Mouse (Mus musculus): ENCODE measurements around the gene Six1. TPM values are rescaled to one million over a fixed set of nuclear protein-coding genes. Genes with fewer than 3 reads are reported as not detected.

The Six1 gene
- polyA plus RNA-seq, 1 experiment from 2014 or later, result 19.9 TPM

DNA sequence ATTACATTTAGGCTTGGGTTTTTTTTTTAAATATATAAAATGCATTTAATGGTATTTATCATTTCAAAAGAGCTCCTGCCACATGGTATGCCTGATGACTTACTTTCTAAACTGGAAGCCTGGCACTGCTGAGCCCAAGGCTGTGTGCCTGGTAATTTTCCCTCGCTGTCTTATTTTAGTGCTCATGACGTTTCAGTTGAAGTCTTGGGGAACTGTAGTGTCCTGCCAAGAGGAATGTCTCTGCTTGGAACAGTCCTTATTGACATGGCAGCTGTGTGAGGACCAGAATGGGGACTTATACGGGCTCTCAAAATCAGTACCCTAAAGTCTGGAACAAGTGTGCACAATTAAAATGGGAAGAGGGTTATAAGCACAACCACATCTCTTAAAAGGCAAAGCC, 5.2 kb downstream of the Six1 start:
- ChIA-PET CTCF (interaction anchor here (1.2 kb wide), 1 partner anchor 28 kb away, joined by 4 read pairs; no protein-coding TSS in a partner anchor), POLR2A (interaction anchor here (0.7 kb wide), 1 partner anchor 402 kb away, joined by 3 read pairs; no protein-coding TSS in a partner anchor)
- TF ChIP-seq CTCF (IDR thresholded peaks at IDR 0.05), result no peak
- DNase-seq (ENCODE audit: low read depth, low spot score), result no peak
- H3K27me3 ChIP-seq, result no peaks in the 10 kb centered on the region
- in situ Hi-C loops (cut with MboI; ENCODE audit: low pct_unique_long_range_greater_than_20kb), result loop anchor here (5.0 to 10.0 kb wide), 2 partner anchors 64 to 236 kb away; partner anchors contain the start of genes Six4, Slc38a6 and Trmt5
- ATAC-seq, result no peak

DNA sequence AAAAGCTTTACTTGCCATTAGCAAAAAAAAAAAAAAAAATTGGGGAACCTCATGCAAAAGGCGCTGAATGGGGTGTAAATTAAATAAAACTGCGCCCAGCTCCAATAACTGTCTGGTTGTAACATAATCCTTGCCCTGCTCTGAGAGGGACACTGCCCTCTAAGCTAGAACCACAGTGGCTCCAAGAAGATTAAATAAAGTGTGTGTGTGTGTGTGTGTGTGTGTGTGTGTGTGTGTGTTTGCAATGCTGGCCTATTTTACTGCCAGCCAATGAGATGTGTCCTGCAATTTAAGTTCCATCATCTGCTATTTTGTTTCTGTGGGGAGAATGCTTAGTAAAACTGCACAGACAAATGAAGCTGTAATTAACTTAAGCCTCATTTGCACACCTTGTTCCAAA, 6.1 kb downstream of the Six1 start:
- H3K27me3 ChIP-seq, result no peaks in the 10 kb centered on the region
- DNase-seq (ENCODE audit: low read depth, low spot score) (no peak), ATAC-seq (no peak)
- in situ Hi-C loops (cut with MboI; ENCODE audit: low pct_unique_long_range_greater_than_20kb), result loop anchor here (5.0 to 10.0 kb wide), 2 partner anchors 65 to 237 kb away; partner anchors contain the start of genes Six4, Slc38a6 and Trmt5
- TF ChIP-seq CTCF (IDR thresholded peaks at IDR 0.05), result no peak
- ChIA-PET POLR2A (interaction anchor here (0.6 to 0.9 kb wide), 2 partner anchors 59 to 65 kb away, joined by 3 to 4 read pairs; no protein-coding TSS in a partner anchor), CTCF (interaction anchor here (1.2 kb wide), 1 partner anchor 27 kb away, joined by 4 read pairs; no protein-coding TSS in a partner anchor)

DNA sequence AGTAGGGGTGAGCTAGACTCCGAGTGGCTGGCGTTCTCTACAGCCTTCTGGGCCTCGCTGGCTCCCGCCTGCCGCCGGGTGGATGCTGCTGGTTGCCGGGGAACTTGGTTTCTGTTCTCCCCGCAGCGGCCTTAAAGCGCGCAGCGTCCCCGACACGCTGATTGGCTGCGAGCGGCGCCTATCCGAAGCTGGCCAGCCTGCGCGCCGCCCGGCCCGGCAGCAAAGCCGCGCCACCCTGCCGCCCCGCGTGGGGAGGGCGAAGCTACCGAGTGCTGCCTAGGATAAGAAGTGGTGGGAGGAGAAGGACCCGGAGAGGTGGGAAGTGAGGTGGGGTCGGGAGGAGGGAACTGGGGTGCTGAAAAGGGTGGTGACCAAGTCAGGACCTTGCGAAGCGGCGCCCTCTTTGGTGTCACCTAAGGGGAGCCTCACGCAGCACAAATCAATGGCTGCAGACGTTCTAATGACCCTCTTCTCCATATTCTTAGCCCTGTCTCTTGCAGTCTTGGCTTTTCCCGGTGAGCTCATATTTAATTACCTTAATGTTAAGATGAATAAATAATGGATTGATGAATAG, 7.0 kb downstream of the Six1 start:
- DNase-seq (ENCODE audit: low read depth, low spot score), result peak; percentile 31
- no peaks in the 10 kb centered on the region for H3K27me3 ChIP-seq
- no peak for TF ChIP-seq CTCF (IDR thresholded peaks at IDR 0.05)
- ChIA-PET CTCF (no interaction called here), POLR2A (interaction anchor here (0.5 to 1.1 kb wide), 2 partner anchors 26 to 147 kb away, joined by 3 to 4 read pairs; no protein-coding TSS in a partner anchor)
- in situ Hi-C loops (cut with MboI; ENCODE audit: low pct_unique_long_range_greater_than_20kb), result loop anchor here (5.0 to 10.0 kb wide), 2 partner anchors 66 to 238 kb away; partner anchors contain the start of genes Six4, Slc38a6 and Trmt5
- peak; percentile 87 for ATAC-seq

DNA sequence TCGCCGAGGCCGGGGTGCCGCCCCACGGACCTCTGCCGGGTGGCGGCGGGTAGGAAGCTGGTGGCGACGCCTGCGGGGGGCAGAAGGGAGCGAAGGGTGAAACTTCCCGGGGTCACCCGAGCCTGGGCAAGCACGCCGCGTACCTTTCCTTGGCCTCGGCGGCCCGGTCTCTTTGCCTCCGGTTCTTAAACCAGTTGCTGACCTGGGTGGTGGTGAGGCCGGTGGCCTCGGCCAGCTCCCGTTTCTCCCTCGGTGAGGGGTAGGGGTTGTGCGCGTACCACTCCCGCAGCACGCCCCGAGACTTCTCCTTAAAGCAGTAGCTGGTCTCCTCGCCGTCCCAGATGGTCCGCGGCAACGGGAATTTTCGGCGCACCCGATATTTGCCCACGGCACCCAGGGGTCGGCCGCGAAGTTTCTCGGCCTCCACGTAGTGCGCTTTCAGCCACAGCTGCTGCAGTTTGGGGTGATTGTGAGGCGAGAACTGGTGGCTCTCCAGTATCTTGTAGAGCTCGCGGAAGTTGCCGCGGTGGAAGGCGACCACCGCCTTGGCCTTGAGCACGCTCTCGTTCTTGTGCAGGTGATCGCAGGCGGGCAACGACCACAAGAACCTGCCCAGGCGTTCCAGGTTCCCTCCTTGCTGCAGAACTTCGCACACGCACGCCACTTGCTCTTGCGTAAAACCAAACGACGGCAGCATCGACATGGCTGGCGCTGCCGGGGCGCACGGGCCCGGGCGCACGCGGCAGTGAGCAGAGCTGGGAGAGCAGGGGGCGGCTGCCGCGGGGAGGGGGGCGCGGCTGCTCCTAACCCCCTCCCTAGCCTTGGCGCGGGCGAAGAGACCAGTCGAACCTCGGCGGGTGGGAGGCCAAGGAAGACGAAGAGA, 7.7 kb downstream of the Six1 start:
- in situ Hi-C loops (cut with MboI; ENCODE audit: low pct_unique_long_range_greater_than_20kb), result loop anchor here (5.0 to 10.0 kb wide), 2 partner anchors 66 to 239 kb away; partner anchors contain the start of genes Six4, Slc38a6 and Trmt5
- CTCF ChIA-PET, result interaction anchor here (0.8 kb wide), 1 partner anchor 403 kb away, joined by 3 read pairs; no protein-coding TSS in a partner anchor

DNA sequence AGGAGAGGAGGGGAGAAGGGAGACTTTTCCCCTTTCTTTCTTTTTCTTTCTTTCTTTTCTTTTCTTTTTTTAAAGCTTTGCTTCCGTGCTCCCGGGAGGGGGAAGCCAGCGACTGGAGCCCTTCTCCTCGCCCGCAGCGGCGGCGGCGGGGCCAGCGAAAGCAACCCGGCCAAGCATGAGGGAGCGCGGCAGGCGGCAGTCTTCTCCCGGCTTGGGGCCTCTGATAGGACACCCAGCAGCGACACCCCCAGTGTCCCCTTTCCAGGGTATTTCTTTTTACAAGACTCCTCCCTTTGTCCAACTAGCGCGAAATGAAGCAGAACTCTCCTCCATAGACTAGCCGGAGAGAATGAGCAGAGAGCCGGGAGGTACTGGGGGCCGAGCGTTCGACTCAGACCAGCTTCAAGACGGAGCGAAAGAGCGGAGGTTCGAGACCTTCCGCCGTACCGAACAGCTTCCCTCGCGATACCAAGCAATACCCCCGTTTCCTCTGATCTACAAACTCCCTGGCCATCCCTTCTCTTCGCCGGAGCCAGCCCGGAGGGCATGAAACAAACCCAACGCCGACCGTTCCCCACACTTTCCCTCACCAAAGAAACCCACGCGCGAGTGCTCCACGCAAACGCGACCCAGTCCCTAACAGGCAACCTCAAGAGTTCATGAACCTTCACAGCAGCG, 8.5 kb downstream of the Six1 start:
- peak; percentile 22 for DNase-seq (ENCODE audit: low read depth, low spot score)
- TF ChIP-seq CTCF (IDR thresholded peaks at IDR 0.05), result no peak
- ChIA-PET POLR2A (interaction anchor here (1.2 to 1.6 kb wide), 2 partner anchors 241 to 405 kb away, joined by 3 to 4 read pairs; partner anchors contain the start of genes Slc38a6 and Trmt5), CTCF (interaction anchor here (0.8 to 1.5 kb wide), 3 partner anchors 7 to 404 kb away, joined by 3 to 4 read pairs (median 3); no protein-coding TSS in a partner anchor)
- in situ Hi-C loops (cut with MboI; ENCODE audit: low pct_unique_long_range_greater_than_20kb), result loop anchor here (5.0 to 10.0 kb wide), 2 partner anchors 67 to 240 kb away; partner anchors contain the start of genes Six4, Slc38a6 and Trmt5
- ATAC-seq, result peak; percentile 12
- no peaks in the 10 kb centered on the region for H3K27me3 ChIP-seq

More for the DNA sequence above, 7.7 kb downstream of the Six1 start:
- POLR2A ChIA-PET, result interaction anchor here (1.1 to 1.6 kb wide), 2 partner anchors 25 to 241 kb away, joined by 3 to 4 read pairs; partner anchors contain the start of genes Slc38a6 and Trmt5
- ATAC-seq (peak; percentile 38), DNase-seq (ENCODE audit: low read depth, low spot score) (no peak)
- TF ChIP-seq CTCF (IDR thresholded peaks at IDR 0.05), result no peak
- no peaks in the 10 kb centered on the region for H3K27me3 ChIP-seq

DNA sequence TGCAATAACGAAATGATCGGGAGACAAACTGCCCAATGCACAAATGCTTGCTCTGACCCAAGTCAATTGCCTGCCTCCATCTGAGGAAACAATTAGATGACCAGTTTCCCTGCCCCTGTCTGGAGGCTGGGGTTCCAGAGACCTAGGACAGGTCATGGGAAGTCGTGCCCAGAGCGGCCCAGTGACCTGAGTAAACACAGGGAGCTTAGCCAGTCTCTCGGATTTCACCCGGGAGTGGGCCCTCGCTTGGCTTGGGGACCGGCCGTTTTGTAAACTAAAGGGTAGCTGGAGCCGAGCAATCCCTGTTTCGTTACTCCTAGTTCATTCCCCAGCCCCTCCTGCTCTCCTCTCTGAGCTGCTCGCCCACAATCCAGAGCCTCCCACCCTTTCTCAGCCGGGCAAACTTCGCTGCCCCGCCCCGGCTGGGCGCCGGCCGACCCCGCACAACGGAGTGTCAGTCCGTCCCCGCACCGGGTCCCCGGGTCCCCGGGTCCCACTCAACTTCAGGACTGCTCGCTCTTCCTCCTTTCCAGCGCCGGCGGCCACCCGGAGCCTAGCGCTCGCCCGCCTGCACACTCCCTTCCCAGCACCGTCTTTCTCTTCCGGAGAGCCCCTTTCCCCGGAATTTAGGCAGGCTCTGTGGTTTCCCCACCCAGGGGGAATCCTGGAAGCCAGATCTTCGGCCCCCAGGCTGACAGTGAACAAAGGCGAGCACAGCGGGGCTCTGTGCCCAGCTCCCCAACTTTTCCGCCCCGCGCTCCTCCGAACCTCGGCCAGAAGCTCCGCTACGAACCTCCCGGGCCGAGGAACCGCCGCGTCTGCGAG, 9.3 kb downstream of the Six1 start:
- DNase-seq (ENCODE audit: low read depth, low spot score) (no peak), ATAC-seq (peak; percentile 13)

DNA sequence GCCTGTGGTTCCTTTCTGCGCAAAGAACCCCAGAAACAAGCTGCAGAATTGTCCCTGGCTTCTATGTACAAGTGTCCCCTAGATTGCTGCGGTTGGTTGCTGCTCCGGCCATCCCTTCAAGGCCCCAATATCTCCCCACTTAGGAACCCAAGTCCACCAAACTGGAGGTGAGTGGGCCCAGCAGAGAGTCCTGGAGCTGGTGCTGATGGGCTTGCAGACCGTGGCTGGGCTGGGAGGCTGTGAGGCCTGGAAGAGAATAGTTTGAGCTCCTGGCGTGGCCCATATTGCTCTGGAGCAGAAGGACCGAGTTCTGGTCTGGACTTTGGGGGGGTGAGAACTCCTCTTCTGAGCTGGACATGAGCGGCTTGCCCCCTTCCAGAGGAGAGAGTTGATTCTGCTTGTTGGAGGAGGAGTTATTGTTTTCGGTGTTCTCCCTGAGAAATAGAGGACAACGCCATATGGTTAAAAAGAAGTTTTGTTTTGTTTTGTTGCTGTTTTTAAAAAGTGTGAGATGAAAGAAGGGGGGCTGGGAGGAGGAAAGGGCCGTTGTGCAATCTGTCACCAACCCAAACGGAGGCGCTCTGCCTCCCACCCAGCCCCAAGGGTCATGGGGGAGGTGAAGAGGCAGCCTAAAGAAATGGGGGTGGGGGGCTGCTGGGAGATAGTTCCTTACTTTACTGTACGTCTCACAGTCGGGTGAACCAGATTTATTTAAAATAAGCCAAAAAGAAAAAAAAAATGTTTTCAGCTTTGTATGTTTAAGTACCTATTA, 10.1 kb downstream of the Six1 start:
- in situ Hi-C loops (cut with MboI; ENCODE audit: low pct_unique_long_range_greater_than_20kb), result loop anchor here (10.0 kb wide), 1 partner anchor 241 kb away; the partner anchor contains the start of genes Slc38a6 and Trmt5
- H3K27me3 ChIP-seq, result no peaks in the 10 kb centered on the region
- ChIA-PET CTCF (interaction anchor here (1.0 to 1.5 kb wide), 2 partner anchors 9 to 281 kb away, joined by 3 to 4 read pairs; no protein-coding TSS in a partner anchor), POLR2A (interaction anchor here (0.6 to 0.7 kb wide), 2 partner anchors 11 to 401 kb away, joined by 3 to 5 read pairs; no protein-coding TSS in a partner anchor)
- ATAC-seq (no peak), DNase-seq (ENCODE audit: low read depth, low spot score) (no peak)
- TF ChIP-seq CTCF (IDR thresholded peaks at IDR 0.05), result no peak

More for the DNA sequence above, 9.3 kb downstream of the Six1 start:
- ChIA-PET CTCF (interaction anchor here (1.0 to 1.5 kb wide), 2 partner anchors 8 to 280 kb away, joined by 3 to 4 read pairs; no protein-coding TSS in a partner anchor), POLR2A (interaction anchor here (0.7 to 1.6 kb wide), 3 partner anchors 12 to 405 kb away, joined by 3 to 4 read pairs (median 3); partner anchors contain the start of genes Slc38a6 and Trmt5)
- no peaks in the 10 kb centered on the region for H3K27me3 ChIP-seq
- in situ Hi-C loops (cut with MboI; ENCODE audit: low pct_unique_long_range_greater_than_20kb), result loop anchor here (5.0 to 10.0 kb wide), 2 partner anchors 68 to 240 kb away; partner anchors contain the start of genes Six4, Slc38a6 and Trmt5
- TF ChIP-seq CTCF (IDR thresholded peaks at IDR 0.05), result no peak

DNA sequence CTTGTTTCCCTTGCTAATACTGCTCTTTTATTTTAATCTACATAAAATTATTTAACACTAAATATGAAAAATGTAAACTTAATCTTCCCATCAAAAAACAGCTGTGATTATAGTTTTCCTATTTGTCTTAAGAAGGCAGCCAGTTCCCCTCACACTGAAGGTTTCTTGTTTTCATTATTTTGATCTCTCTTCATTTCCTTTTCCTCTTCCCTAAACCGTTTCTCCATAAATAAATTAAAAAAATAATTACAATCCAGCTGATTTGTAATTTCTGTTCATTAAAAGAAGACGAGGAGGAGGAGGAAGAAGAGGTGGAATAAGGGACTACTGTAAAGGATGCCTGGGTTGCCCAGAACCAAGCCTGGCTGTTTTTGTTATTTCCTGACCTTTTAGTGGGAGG, 10.8 kb downstream of the Six1 start:
- CTCF ChIA-PET, result no interaction called here
- in situ Hi-C loops (cut with MboI; ENCODE audit: low pct_unique_long_range_greater_than_20kb), result loop anchor here (10.0 kb wide), 1 partner anchor 242 kb away; the partner anchor contains the start of genes Slc38a6 and Trmt5
- H3K27me3 ChIP-seq, result no peaks in the 10 kb centered on the region
- ATAC-seq (no peak), DNase-seq (ENCODE audit: low read depth, low spot score) (no peak)
- POLR2A ChIA-PET, result interaction anchor here (0.6 kb wide), 1 partner anchor 402 kb away, joined by 5 read pairs; no protein-coding TSS in a partner anchor
- TF ChIP-seq CTCF (IDR thresholded peaks at IDR 0.05), result no peak
